Mouse (Mus musculus) CH12.LX (cell line): ENCODE results near the gene Hlx. TPM values are rescaled to one million over a fixed set of nuclear protein-coding genes. Genes with fewer than 3 reads are reported as not detected.

ENCODE experiments used
- DNase-seq: peaks from one replicate; pipeline ENCODE4 v3.0.0-alpha.2; 2013; ENCODE audit errors: extremely low read depth
- H3K27ac ChIP-seq: 2 replicates; pipeline ENCODE4 v1.5.1; 2012; ENCODE audit warnings: low read depth, mild to moderate bottlenecking, control low read depth, moderate library complexity; ENCODE audit not compliant: insufficient read depth
- H3K27me3 ChIP-seq: replicated peaks from 2 replicates; pipeline ENCODE3; 2012; ENCODE audit warnings: inconsistent platforms
- H3K36me3 ChIP-seq, 2 experiments: replicated peaks in 1 of 2; 2 replicates each; pipeline versions ENCODE3 to v1.6.1; 2012; ENCODE audit warnings: inconsistent platforms in 1 of 2, low read length in 1 of 2, mild to moderate bottlenecking in 1 of 2, mixed read lengths in 1 of 2, moderate library complexity in 1 of 2; ENCODE audit not compliant: control insufficient read depth in 1 of 2, insufficient read depth in 1 of 2
- H3K4me1 ChIP-seq, 2 experiments: 2 replicates each; pipeline ENCODE4 v1.6.1; 2012; ENCODE audit warnings: inconsistent platforms in 1 of 2, moderate library complexity in 1 of 2; ENCODE audit not compliant: insufficient read depth in 2 of 2, control insufficient read depth in 1 of 2
- H3K4me2 ChIP-seq: 2 replicates; pipeline ENCODE4 v1.6.1; 2012; ENCODE audit warnings: low read depth, mild to moderate bottlenecking, control low read depth; ENCODE audit not compliant: poor library complexity, insufficient read depth, severe bottlenecking
- H3K4me3 ChIP-seq, 3 experiments: fragments of 150-350 bp in 1 of 3; sonication (generic) in 1 of 3; replicated peaks in 1 of 3; 2 replicates each; pipeline versions ENCODE3 to v1.5.1; 2011 to 2012; ENCODE audit warnings: low read depth in 2 of 3, low read length in 2 of 3, mild to moderate bottlenecking in 2 of 3, moderate library complexity in 2 of 3, control low read depth in 1 of 3, improper control_type of control experiment in 1 of 3, inconsistent platforms in 1 of 3, mixed read lengths in 1 of 3; ENCODE audit not compliant: poor library complexity in 1 of 3
- H3K79me2 ChIP-seq: replicated peaks from 2 replicates; pipeline ENCODE4 v1.6.1; 2012; ENCODE audit warnings: mild to moderate bottlenecking, moderate library complexity; ENCODE audit not compliant: control insufficient read depth, poor library complexity, insufficient read depth, severe bottlenecking; ENCODE audit errors: extremely low read depth
- H3K9ac ChIP-seq: 2 replicates; pipeline ENCODE4 v1.6.1; 2012; ENCODE audit warnings: low read depth, mild to moderate bottlenecking, control low read depth, moderate library complexity; ENCODE audit not compliant: insufficient read depth
- H3K9me3 ChIP-seq: replicated peaks from 2 replicates; pipeline ENCODE3; 2012; ENCODE audit warnings: low read length, inconsistent platforms, mixed read lengths
- CHD1 ChIP-seq: IDR thresholded peaks from 2 replicates; pipeline ENCODE4 v1.6.1; 2012; ENCODE audit warnings: low read depth, low read length, improper control_type of control experiment, inconsistent platforms
- CHD2 ChIP-seq: IDR thresholded peaks from 2 replicates; pipeline ENCODE4 v1.6.1; 2011; ENCODE audit warnings: low read length, improper control_type of control experiment
- CTCF ChIP-seq, 2 experiments: IDR thresholded peaks in 1 of 2; conservative IDR thresholded peaks in 1 of 2; 2 replicates each; pipeline ENCODE4 v1.5.1; 2011 to 2012; ENCODE audit warnings: low read depth in 2 of 2, low read length in 2 of 2, improper control_type of control experiment in 1 of 2, inconsistent platforms in 1 of 2, mild to moderate bottlenecking in 1 of 2, moderate library complexity in 1 of 2
- JUN ChIP-seq: IDR thresholded peaks from 2 replicates; pipeline ENCODE4 v1.6.1; 2011; ENCODE audit warnings: low read depth, mild to moderate bottlenecking, low read length, improper control_type of control experiment, moderate library complexity; ENCODE audit not compliant: insufficient read depth
- JUND ChIP-seq: conservative IDR thresholded peaks from 2 replicates; pipeline ENCODE4 v1.6.1; 2011; ENCODE audit warnings: low read depth, low read length, improper control_type of control experiment
- KAT2A ChIP-seq: IDR thresholded peaks from 2 replicates; pipeline ENCODE4 v1.6.1; 2012; ENCODE audit warnings: low read length, improper control_type of control experiment, inconsistent platforms; ENCODE audit not compliant: insufficient replicate concordance
- MAZ ChIP-seq: IDR thresholded peaks from 2 replicates; pipeline ENCODE4 v1.6.1; 2012; ENCODE audit warnings: low read depth, mild to moderate bottlenecking, inconsistent platforms, low read length, improper control_type of control experiment, moderate library complexity
- MEF2A ChIP-seq: IDR thresholded peaks from 2 replicates; pipeline ENCODE4 v1.6.1; 2014; ENCODE audit warnings: low read depth, mild to moderate bottlenecking, inconsistent platforms, low read length, improper control_type of control experiment, borderline replicate concordance
- MXI1 ChIP-seq: IDR thresholded peaks from 2 replicates; pipeline ENCODE4 v1.6.1; 2011; ENCODE audit warnings: mild to moderate bottlenecking, low read depth, low read length, improper control_type of control experiment
- POLR2A ChIP-seq: IDR thresholded peaks from 2 replicates; pipeline ENCODE4 v1.6.1; 2011; ENCODE audit warnings: low read depth, mild to moderate bottlenecking, improper control_type of control experiment, low read length
- POLR2AphosphoS2 ChIP-seq: IDR thresholded peaks from 2 replicates; pipeline ENCODE4 v1.6.1; 2011; ENCODE audit warnings: low read depth, low read length, improper control_type of control experiment
- SMC3 ChIP-seq: IDR thresholded peaks from 2 replicates; pipeline ENCODE4 v1.6.1; 2011; ENCODE audit warnings: low read depth, low read length, improper control_type of control experiment
- ZC3H11A ChIP-seq: IDR thresholded peaks from 2 replicates; pipeline ENCODE4 v1.6.1; 2012; ENCODE audit warnings: low read depth, mild to moderate bottlenecking, inconsistent platforms, low read length, improper control_type of control experiment
- ZKSCAN1 ChIP-seq: IDR thresholded peaks from 2 replicates; pipeline ENCODE4 v1.6.1; 2012; ENCODE audit warnings: low read depth, inconsistent platforms, low read length, improper control_type of control experiment, borderline replicate concordance
- ZMIZ1 ChIP-seq: IDR thresholded peaks from 2 replicates; pipeline ENCODE4 v1.6.1; 2012; ENCODE audit warnings: low read depth, mild to moderate bottlenecking, inconsistent platforms, low read length, improper control_type of control experiment
- ZNF384 ChIP-seq: IDR thresholded peaks from 2 replicates; pipeline ENCODE4 v1.6.1; 2012; ENCODE audit warnings: low read depth, low read length, improper control_type of control experiment, inconsistent platforms
- dilution Hi-C: fragments of 300-500 bp; cut with MboI; formaldehyde crosslinking; loops from 2 replicates; pipeline ENCODE4 v1.14.3; 2020; ENCODE audit warnings: low sequenced_read_pairs; ENCODE audit not compliant: extremely low pct_unique_long_range_greater_than_20kb, extremely low pct_ligation_motif_present
- in situ Hi-C: fragments of 300-500 bp; cut with MboI; formaldehyde crosslinking; loops from 3 replicates; pipeline ENCODE4 v1.14.3; 2019; ENCODE audit warnings: low sequenced_read_pairs, low pct_ligation_motif_present, low pct_unique_long_range_greater_than_20kb, mixed read lengths
- polyA plus RNA-seq: library from polyadenylated mRNA; unstranded; fragments of >175 nt; gene quantifications from 2 replicates; pipeline ENCODE4 v1.2.1, GENCODE M21; 2012; ENCODE audit warnings: low read depth; ENCODE audit not compliant: insufficient read length
- total RNA-seq, 2 experiments: library from RNA; depleted of rRNA; stranded (reverse); fragments of 300-350 nt in 1 of 2; fragments of >200 nt in 1 of 2; gene quantifications; 2 replicates each; pipeline ENCODE4 v1.2.3; 2012 to 2014

The Hlx gene
- total and polyA plus RNA-seq, 3 experiments = 0.34 to 1.1 (median 0.64) TPM

- no peak overlapping the region for H3K4me2 ChIP-seq
- H3K36me3 ChIP-seq = no peaks in the 10 kb centered on the region
- dilution Hi-C loops (no loop called here), in situ Hi-C loops (no loop called here)
- no peaks in the 10 kb centered on the region for H3K27me3 ChIP-seq
- no peaks in the 10 kb centered on the region for H3K4me1 ChIP-seq
- no peaks in the 10 kb centered on the region for H3K9me3 ChIP-seq
- H3K9ac ChIP-seq = no peak overlapping the region
- no peak overlapping the region for H3K27ac ChIP-seq
- TF ChIP-seq ZMIZ1 (no peak), ZKSCAN1 (no peak), POLR2AphosphoS2 (no peak)
- H3K79me2 ChIP-seq = no peaks in the 10 kb centered on the region
- no peak for DNase-seq
- no peak overlapping the region for H3K4me3 ChIP-seq
These were observed 15.3 kb downstream of the Hlx start for GRCm38 (mm10) chr1:184717016-184717568.

GRCm38 (mm10) chr1:184716117-184716516 is 16.3 kb downstream of the Hlx start:
- H3K79me2 ChIP-seq = no peaks in the 10 kb centered on the region
- H3K27ac ChIP-seq = no peak overlapping the region
- in situ Hi-C loops = no loop called here
- H3K9me3 ChIP-seq = peaks cover 3% of the 10 kb centered on the region
- no peaks in the 10 kb centered on the region for H3K4me1 ChIP-seq
- no peak overlapping the region for H3K4me2 ChIP-seq
- TF ChIP-seq KAT2A (no peak), MXI1 (no peak), JUN (no peak), ZNF384 (no peak), CTCF (conservative IDR thresholded peaks at IDR 0.05 in 1 of 2, IDR thresholded peaks at IDR 0.05 in 1 of 2; ENCODE audit: low read depth in 2 of 2, low read length in 2 of 2) (no peak), SMC3 (no peak), CHD2 (no peak), ZC3H11A (no peak), JUND (no peak), ZKSCAN1 (no peak), ZMIZ1 (no peak), CHD1 (no peak), MEF2A (no peak), POLR2A (no peak), MAZ (no peak)
- no peak for DNase-seq
- H3K36me3 ChIP-seq = no peaks in the 10 kb centered on the region
- no peak overlapping the region for H3K9ac ChIP-seq
- no peaks in the 10 kb centered on the region for H3K27me3 ChIP-seq
- dilution Hi-C loops = no loop called here
- no peak overlapping the region for H3K4me3 ChIP-seq
